8 mouse cellular contexts compared by ENCODE assay signal in genomic region chr4:144892937-144893272, GRCm38 (mm10). TPM values are rescaled to one million over a fixed set of nuclear protein-coding genes. Genes with fewer than 3 reads are reported as not detected.
DNase-seq lines count a peak whose midpoint lies in the region; ATAC-seq and TF ChIP-seq lines count a peak whose summit lies in the region.

No protein-coding gene starts in this region.

- peak overlapping the region; percentile 65 for H3K4me3 ChIP-seq in layer of hippocampus, adult 2 months
- peak overlapping the region; percentile 60 for H3K4me3 ChIP-seq in embryonic facial prominence, embryonic 13.5 days
- peak overlapping the region; percentile 70 for H3K4me3 ChIP-seq in intestine, embryonic 16.5 days (ENCODE audit: low read length)
- peak overlapping the region; percentile 48 for H3K4me3 ChIP-seq in midbrain, postnatal 0 days (ENCODE audit: low read depth, low read length)

- H3K36me3 ChIP-seq in embryonic facial prominence, embryonic 13.5 days, result no peaks in the 10 kb centered on the region
- no peaks in the 10 kb centered on the region for H3K36me3 ChIP-seq in intestine, embryonic 16.5 days (ENCODE audit: control insufficient read depth, insufficient read depth, low read length)
- H3K36me3 ChIP-seq in midbrain, postnatal 0 days (ENCODE audit: insufficient read depth, low read length), result no peaks in the 10 kb centered on the region

- H3K9me3 ChIP-seq in embryonic facial prominence, embryonic 13.5 days, result no peaks in the 10 kb centered on the region
- H3K9me3 ChIP-seq in intestine, embryonic 16.5 days (ENCODE audit: control insufficient read depth, low read length), result no peaks in the 10 kb centered on the region
- no peaks in the 10 kb centered on the region for H3K9me3 ChIP-seq in midbrain, postnatal 0 days (ENCODE audit: low read length)

- under 1% methylated on average over 12 of the region's 12 CpGs for WGBS in embryonic facial prominence, embryonic 13.5 days
- under 1% methylated on average over 12 of the region's 12 CpGs for WGBS in intestine, embryonic 16.5 days
- under 1% methylated on average over 12 of the region's 12 CpGs for WGBS in midbrain, postnatal 0 days

- TF ChIP-seq CTCF in layer of hippocampus, adult 2 months (conservative IDR thresholded peaks at IDR 0.05), result no peak
- TF ChIP-seq CTCF in midbrain, postnatal 0 days (IDR thresholded peaks at IDR 0.05), result no peak

- peak overlapping the region; percentile 76 for H3K9ac ChIP-seq in embryonic facial prominence, embryonic 13.5 days
- H3K9ac ChIP-seq in intestine, embryonic 16.5 days (ENCODE audit: low read depth, low read length), result peak overlapping the region; percentile 84
- H3K9ac ChIP-seq in midbrain, postnatal 0 days (replicated peaks; ENCODE audit: low read length, poor library complexity, severe bottlenecking), result no peak overlapping the region; the same call in 1 of the 2 replicates

- DNase-seq in layer of hippocampus, adult 2 months (ENCODE audit: low spot score in 2 of 2), result no peak
- DNase-seq in layer of hippocampus, postnatal 14 days (ENCODE audit: low spot score in 2 of 2), result no peak
- no peak for DNase-seq in midbrain, postnatal 0 days (ENCODE audit: low spot score)
- DNase-seq in ovary, postnatal 14 days (ENCODE audit: low spot score), result no peak
- no peak for DNase-seq in spleen, adult 12 weeks (ENCODE audit: low spot score)
- no peak for DNase-seq in adrenal gland, postnatal 4 days (ENCODE audit: low spot score in 2 of 2)

- H3K27me3 ChIP-seq in embryonic facial prominence, embryonic 13.5 days, result peaks cover 4% of the 10 kb centered on the region
- no peaks in the 10 kb centered on the region for H3K27me3 ChIP-seq in intestine, embryonic 16.5 days (replicated peaks; ENCODE audit: control insufficient read depth, insufficient read depth, low read length)
- H3K27me3 ChIP-seq in midbrain, postnatal 0 days (ENCODE audit: insufficient read depth, low read length), result peaks cover 21% of the 10 kb centered on the region

- H3K27ac ChIP-seq in layer of hippocampus, adult 2 months, result peak overlapping the region; percentile 85
- H3K27ac ChIP-seq in embryonic facial prominence, embryonic 13.5 days, result peak overlapping the region; percentile 82
- peak overlapping the region; percentile 96 for H3K27ac ChIP-seq in intestine, embryonic 16.5 days (ENCODE audit: low read length)
- peak overlapping the region; percentile 32; the same call in 1 of the 2 replicates for H3K27ac ChIP-seq in midbrain, postnatal 0 days (ENCODE audit: low read depth, low read length)

- ATAC-seq in embryonic facial prominence, embryonic 13.5 days (ENCODE audit: insufficient number of reproducible peaks, insufficient read depth, low FRiP score, low TSS enrichment, low read depth), result no peak
- ATAC-seq in intestine, embryonic 16.5 days, result no peak
- ATAC-seq in midbrain, postnatal 0 days (ENCODE audit: low FRiP score), result no peak

- peak overlapping the region; percentile 92 for H3K4me2 ChIP-seq in embryonic facial prominence, embryonic 13.5 days
- peak overlapping the region; percentile 62 for H3K4me2 ChIP-seq in intestine, embryonic 16.5 days (ENCODE audit: low read depth, low read length)
- H3K4me2 ChIP-seq in midbrain, postnatal 0 days (ENCODE audit: low read depth, low read length, poor library complexity, severe bottlenecking), result peak overlapping the region; percentile 93

- peaks cover 57% of the 10 kb centered on the region for H3K4me1 ChIP-seq in embryonic facial prominence, embryonic 13.5 days
- peaks cover 33% of the 10 kb centered on the region for H3K4me1 ChIP-seq in intestine, embryonic 16.5 days (ENCODE audit: control insufficient read depth, insufficient read depth, low read length)
- H3K4me1 ChIP-seq in midbrain, postnatal 0 days (ENCODE audit: insufficient read depth, low read length), result no peaks in the 10 kb centered on the region

RNA-seq across cellular contexts. Expression of gene Dhrs3, which starts 0.3 kb away (rescaled TPM):
- total RNA-seq in layer of hippocampus, adult 2 months (2021), result 10 to 100 TPM; 26.7 to 29.0 TPM
- total RNA-seq in layer of hippocampus, postnatal 14 days (2021), result 10 to 100 TPM; 21.2 to 30.8 TPM
- polyA plus RNA-seq in embryonic facial prominence, embryonic 13.5 days (2015; fragmentation: Nextera tagmentation; extraction: Ambion mirVana), result 57.2 and 62.2 TPM in 2 replicates
- 122 and 132 TPM in 2 replicates for polyA plus RNA-seq in intestine, embryonic 16.5 days (2015; fragmentation: Nextera tagmentation; extraction: Ambion mirVana)
- 24.3 and 31.0 TPM in 2 replicates for total RNA-seq in midbrain, postnatal 0 days (2014; rRNA removed)
- 29.8 and 39.2 TPM in 2 replicates for polyA plus RNA-seq in midbrain, postnatal 0 days (2015; fragmentation: Nextera tagmentation; extraction: Ambion mirVana)
- 10 to 100 TPM; 75.8 to 96.2 TPM for total RNA-seq in adrenal gland, postnatal 4 days (2021)

Comparison
In these comparisons a context has a peak if more than half of its experiments do, and no peak if none do; other contexts are left out.
1. H3K27ac ChIP-seq: peak in every context shown above with its lines; median percentile 96 in intestine, embryonic 16.5 days; 85 in layer of hippocampus, adult 2 months; 82 in embryonic facial prominence, embryonic 13.5 days; 32 in midbrain, postnatal 0 days.